Mouse (Mus musculus) lung, postnatal 0 days (tissue): ENCODE measurements around the gene Dcdc2a. TPM values are rescaled to one million over a fixed set of nuclear protein-coding genes. Genes with fewer than 3 reads are reported as not detected.

ENCODE experiments used
- ATAC-seq: fragments of 200-750 bp; cut with Nextera tagmentation; 2 replicates; pipeline ENCODE4 v1.8.0; 2017; ENCODE audit warnings: moderate library complexity
- DNase-seq: peaks from one replicate; pipeline ENCODE4 v3.0.0-alpha.2; 2016; ENCODE audit warnings: low spot score
- H3K27ac ChIP-seq: fragments of 300-500 bp; sonication (generic); 2 replicates; pipeline ENCODE4 v1.5.1; 2014; ENCODE audit warnings: antibody characterized with exemption, mild to moderate bottlenecking, low read length, mixed read lengths
- H3K27me3 ChIP-seq: fragments of 300-500 bp; sonication (generic); replicated peaks from 2 replicates; pipeline ENCODE4 v1.6.1; 2014; ENCODE audit warnings: low read length, mixed read lengths; ENCODE audit not compliant: insufficient read depth
- H3K36me3 ChIP-seq: fragments of 300-500 bp; sonication (generic); 2 replicates; pipeline ENCODE4 v1.6.1; 2014; ENCODE audit warnings: low read length, mixed read lengths; ENCODE audit not compliant: insufficient read depth
- H3K4me1 ChIP-seq: fragments of 300-500 bp; sonication (generic); 2 replicates; pipeline ENCODE4 v1.6.1; 2014; ENCODE audit warnings: antibody characterized with exemption, low read depth, low read length, mixed read lengths; ENCODE audit not compliant: insufficient read depth
- H3K4me2 ChIP-seq: fragments of 300-500 bp; sonication (generic); replicated peaks from 2 replicates; pipeline ENCODE4 v1.6.1; 2014; ENCODE audit warnings: low read depth, mild to moderate bottlenecking, low read length, moderate library complexity, mixed read lengths
- H3K4me3 ChIP-seq: fragments of 300-500 bp; sonication (generic); 2 replicates; pipeline ENCODE4 v1.5.1; 2014; ENCODE audit warnings: low read depth, low read length
- H3K9ac ChIP-seq: fragments of 300-500 bp; sonication (generic); replicated peaks from 2 replicates; pipeline ENCODE4 v1.6.1; 2014; ENCODE audit warnings: low read depth, mild to moderate bottlenecking
- H3K9me3 ChIP-seq: fragments of 300-500 bp; sonication (generic); 2 replicates; pipeline ENCODE4 v1.6.1; 2016; ENCODE audit warnings: low read length, mixed read lengths
- EP300 ChIP-seq: IDR thresholded peaks from 2 replicates; pipeline ENCODE4 v1.6.1; 2016; ENCODE audit warnings: antibody characterized with exemption, mild to moderate bottlenecking, control low read depth
- WGBS: fragments of 180-500 bp; shearing (Covaris S2); extraction: QIAGEN DNeasy Blood & Tissue Kit; methylation state at CpG from one replicate; pipeline ENCODE4 v1.1.7; 2014; 5-methylcytosine and 5-hydroxymethylcytosine counted together
- polyA plus RNA-seq: library from polyadenylated mRNA; unstranded; fragments of >200 nt; fragmentation: Nextera tagmentation; extraction: Ambion mirVana; gene quantifications from 2 replicates; pipeline ENCODE4 v1.2.1, GENCODE M21; 2015

The Dcdc2a gene
- polyA plus RNA-seq, 1 experiment from 2014 or later = 2.1 TPM

DNA sequence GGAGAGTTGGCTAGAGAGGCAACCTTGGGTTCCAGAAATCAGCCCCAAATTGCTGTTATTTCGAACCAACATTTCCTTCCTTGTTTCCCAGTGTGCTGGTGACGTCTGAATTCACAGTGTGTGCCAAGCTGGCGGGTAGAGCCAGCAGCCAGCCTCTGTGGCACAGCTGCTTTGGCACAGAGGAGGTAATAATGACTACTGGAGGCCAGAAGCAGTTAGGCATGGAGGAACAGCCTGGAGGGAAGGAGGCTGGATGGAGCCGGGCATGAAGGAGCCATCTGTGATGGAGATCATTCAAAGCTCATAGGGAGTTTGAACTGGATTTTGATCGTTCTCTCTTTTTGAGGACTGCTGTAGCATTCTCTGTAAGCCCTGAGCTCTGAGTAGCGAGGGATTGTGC lies 201.8 kb downstream of the Dcdc2a start:
- H3K36me3 ChIP-seq = no peaks in the 10 kb centered on the region
- no peak overlapping the region for H3K4me3 ChIP-seq
- no peak for TF ChIP-seq EP300
- H3K4me1 ChIP-seq = no peaks in the 10 kb centered on the region
- H3K9ac ChIP-seq = no peak overlapping the region
- H3K9me3 ChIP-seq = no peaks in the 10 kb centered on the region
- H3K27ac ChIP-seq = no peak overlapping the region
- no peak overlapping the region for H3K4me2 ChIP-seq
- no peaks in the 10 kb centered on the region for H3K27me3 ChIP-seq
- WGBS = 76% methylated on average over 6 of the region's 6 CpGs
- ATAC-seq = no peak
- DNase-seq = no peak

Other genes starting within 250 kb of the Dcdc2a start
- gene Acot13, start 224.5 kb upstream of the Dcdc2a start, polyA plus RNA-seq = 87.2 and 92.5 TPM in 2 replicates
- 20.8 and 21.2 TPM in 2 replicates for gene Tdp2, start 224.3 kb upstream of the Dcdc2a start, polyA plus RNA-seq
- 0.33 and 0.35 TPM in 2 replicates for gene D130043K22Rik, start 210.9 kb upstream of the Dcdc2a start, polyA plus RNA-seq
- gene Aldh5a1, start 118.3 kb upstream of the Dcdc2a start, polyA plus RNA-seq = 2.0 and 2.3 TPM in 2 replicates
- gene Gpld1, start 112.9 kb upstream of the Dcdc2a start, polyA plus RNA-seq = 0.56 and 0.99 TPM in 2 replicates
- gene Mrs2, start 35.6 kb upstream of the Dcdc2a start, polyA plus RNA-seq = 9.1 and 13.3 TPM in 2 replicates
- gene Nrsn1, start 214.5 kb downstream of the Dcdc2a start, polyA plus RNA-seq = 0.17 and 0.18 TPM in 2 replicates